Mouse (Mus musculus) cerebellum, adult 2 months (tissue): ENCODE data around the gene Itih1. TPM values are rescaled to one million over a fixed set of nuclear protein-coding genes. Genes with fewer than 3 reads are reported as not detected.

Experiments
- DNase-seq, 2 experiments: peaks; one replicate each; pipeline ENCODE4 v3.0.0; 2021
- H3K27ac ChIP-seq: fragments of 200-500 bp; 2 replicates; pipeline ENCODE4 v1.5.1; 2012; ENCODE audit warnings: low read length, control low read depth, inconsistent platforms; ENCODE audit not compliant: insufficient read depth
- H3K27me3 ChIP-seq: fragments of 200-500 bp; 2 replicates; pipeline ENCODE4 v1.6.1; 2012; ENCODE audit warnings: inconsistent platforms, mild to moderate bottlenecking, low read length, moderate library complexity; ENCODE audit not compliant: control insufficient read depth, insufficient read depth
- H3K4me1 ChIP-seq: fragments of 200-500 bp; 2 replicates; pipeline ENCODE4 v1.6.1; 2011; ENCODE audit warnings: low read length; ENCODE audit not compliant: control insufficient read depth, insufficient read depth
- H3K4me3 ChIP-seq: fragments of 200-500 bp; replicated peaks from 2 replicates; pipeline ENCODE3; 2011; ENCODE audit warnings: mild to moderate bottlenecking, low read depth, low read length, control low read depth; ENCODE audit not compliant: insufficient read depth
- CTCF ChIP-seq: fragments of 200-500 bp; IDR thresholded peaks from 2 replicates; pipeline ENCODE4 v1.5.1; 2011; ENCODE audit warnings: low read depth, mild to moderate bottlenecking, control low read depth, low read length, moderate library complexity, borderline replicate concordance; ENCODE audit not compliant: insufficient read depth
- POLR2A ChIP-seq: fragments of 200-500 bp; IDR thresholded peaks from 2 replicates; pipeline ENCODE4 v1.6.1; 2011; ENCODE audit warnings: low read length, control low read depth, borderline replicate concordance; ENCODE audit not compliant: insufficient read depth
- WGBS: fragments of 180-500 bp; shearing (Covaris S2); methylation state at CpG from one replicate; pipeline ENCODE4 v1.1.7; 2018; 5-methylcytosine and 5-hydroxymethylcytosine counted together
- polyA plus RNA-seq: library from polyadenylated mRNA; depleted of rRNA; stranded (reverse); fragments of >200 nt; gene quantifications from 2 replicates; pipeline ENCODE4 v1.2.3, GENCODE M21; 2012; rRNA removed

The Itih1 gene
- polyA plus RNA-seq, 1 experiment = not detected

DNA sequence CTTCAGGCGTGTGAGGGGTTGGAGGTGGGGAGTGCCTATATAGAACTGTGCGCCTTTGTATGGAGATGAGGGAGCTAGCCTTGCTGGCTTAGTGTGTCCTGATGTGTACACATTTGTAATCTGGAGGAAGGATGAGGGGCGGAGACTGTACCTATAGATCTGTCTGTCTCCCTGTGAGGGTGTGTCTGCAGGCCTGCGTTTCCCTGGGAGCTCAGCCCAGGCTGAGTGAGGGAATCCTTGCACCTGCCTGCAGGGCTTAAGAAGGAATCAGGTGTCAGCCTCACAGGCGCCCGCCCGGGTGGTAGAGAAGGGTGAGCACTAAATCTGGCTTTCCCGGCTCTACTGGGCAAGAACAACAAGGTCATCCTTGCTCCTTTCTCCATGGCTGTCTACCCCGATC is 63.3 kb downstream of the Itih1 start:
- H3K27ac ChIP-seq = no peak overlapping the region
- peaks cover 19% of the 10 kb centered on the region for H3K4me1 ChIP-seq
- no peak overlapping the region for H3K4me3 ChIP-seq
- H3K27me3 ChIP-seq = no peaks in the 10 kb centered on the region
- WGBS = 80% methylated on average over 9 of the region's 9 CpGs
- TF ChIP-seq POLR2A = no peak
- TF ChIP-seq CTCF = no peak
- DNase-seq = no peak

Other genes with a start within 250 kb of the Itih1 start
- gene Sfmbt1, start 228.4 kb downstream of the Itih1 start, polyA plus RNA-seq = 8.9 and 9.7 TPM in 2 replicates
- gene Tmem110, start 117.7 kb downstream of the Itih1 start, polyA plus RNA-seq = 34.3 and 36.5 TPM in 2 replicates
- 1.9 and 2.4 TPM in 2 replicates for gene Mustn1, start 64.1 kb downstream of the Itih1 start, polyA plus RNA-seq
- gene Itih4, start 56.8 kb downstream of the Itih1 start, polyA plus RNA-seq = 0.14 and 0.47 TPM in 2 replicates
- 76.7 and 82.8 TPM in 2 replicates for gene Itih3, start 19.5 kb downstream of the Itih1 start, polyA plus RNA-seq
- gene Nek4, start 8.1 kb upstream of the Itih1 start, polyA plus RNA-seq = 15.5 and 16.2 TPM in 2 replicates
- 79.5 and 84.4 TPM in 2 replicates for gene Glt8d1, start 58.1 kb upstream of the Itih1 start, polyA plus RNA-seq
- 277 and 290 TPM in 2 replicates for gene Spcs1, start 58.4 kb upstream of the Itih1 start, polyA plus RNA-seq
- 22.2 and 24.2 TPM in 2 replicates for gene Pbrm1, start 75.8 kb upstream of the Itih1 start, polyA plus RNA-seq
- 47.3 and 52.1 TPM in 2 replicates for gene Gnl3, start 75.9 kb upstream of the Itih1 start, polyA plus RNA-seq
- gene Smim4, start 185.7 kb upstream of the Itih1 start, polyA plus RNA-seq = 35.3 and 42.4 TPM in 2 replicates
- 28.3 and 28.4 TPM in 2 replicates for gene Nt5dc2, start 187.8 kb upstream of the Itih1 start, polyA plus RNA-seq
- gene Stab1, start 225.4 kb upstream of the Itih1 start, polyA plus RNA-seq = 8.6 and 9.6 TPM in 2 replicates